Mouse (Mus musculus) adrenal gland, postnatal 14 days (tissue): ENCODE data around the gene Sdr42e1. TPM values are rescaled to one million over a fixed set of nuclear protein-coding genes. Genes with fewer than 3 reads are reported as not detected.

ENCODE experiments used
- DNase-seq: peaks from one replicate; pipeline ENCODE4 v3.0.0; 2021; ENCODE audit warnings: mixed read lengths
- long read RNA-seq, 2 experiments: library from polyadenylated mRNA; stranded (forward); transcript quantifications; one replicate each; pipeline ENCODE4 v2.0.0; 2021
- total RNA-seq: library from RNA; stranded (reverse); gene quantifications from 2 replicates; pipeline ENCODE4 v1.2.3, GENCODE M21; 2021

The Sdr42e1 gene
- 2.3 and 5.6 TPM in 2 replicates for total RNA-seq
- long read RNA-seq, experiment 1, partial matches to known transcripts: 0 of 3 reads
- long read RNA-seq, experiment 1, other reads (novel, unspliced or antisense): 0 of 3 reads
- long read RNA-seq, experiment 2, partial matches to known transcripts: 0 of 3 reads
- long read RNA-seq, experiment 2, other reads (novel, unspliced or antisense): 0 of 3 reads

DNA sequence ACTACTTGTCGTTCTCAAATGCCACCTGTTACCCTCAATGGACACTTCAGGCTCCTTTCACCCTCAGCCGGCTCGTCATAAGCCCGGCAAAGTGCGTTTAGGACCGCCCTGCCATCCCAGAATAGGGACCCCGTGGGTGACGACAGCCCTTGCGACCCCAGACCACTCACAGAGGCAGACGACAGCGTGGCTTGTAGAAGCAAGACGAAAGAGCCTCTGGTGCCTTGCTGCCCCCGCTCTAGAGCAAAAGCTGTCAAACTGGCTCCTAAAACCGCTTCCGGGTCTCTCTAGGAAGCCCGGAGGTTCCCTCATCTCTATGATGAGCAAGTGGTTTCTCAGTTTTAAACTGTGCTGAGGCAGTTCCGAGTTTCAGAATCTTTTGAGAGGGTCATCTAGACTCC is at the start of gene Sdr42e1:
Gene Sdr42e1, minus strand, starts transcription at position 260 of the 401 bp plus-strand sequence.
- DNase-seq: peak; percentile 74

DNA sequence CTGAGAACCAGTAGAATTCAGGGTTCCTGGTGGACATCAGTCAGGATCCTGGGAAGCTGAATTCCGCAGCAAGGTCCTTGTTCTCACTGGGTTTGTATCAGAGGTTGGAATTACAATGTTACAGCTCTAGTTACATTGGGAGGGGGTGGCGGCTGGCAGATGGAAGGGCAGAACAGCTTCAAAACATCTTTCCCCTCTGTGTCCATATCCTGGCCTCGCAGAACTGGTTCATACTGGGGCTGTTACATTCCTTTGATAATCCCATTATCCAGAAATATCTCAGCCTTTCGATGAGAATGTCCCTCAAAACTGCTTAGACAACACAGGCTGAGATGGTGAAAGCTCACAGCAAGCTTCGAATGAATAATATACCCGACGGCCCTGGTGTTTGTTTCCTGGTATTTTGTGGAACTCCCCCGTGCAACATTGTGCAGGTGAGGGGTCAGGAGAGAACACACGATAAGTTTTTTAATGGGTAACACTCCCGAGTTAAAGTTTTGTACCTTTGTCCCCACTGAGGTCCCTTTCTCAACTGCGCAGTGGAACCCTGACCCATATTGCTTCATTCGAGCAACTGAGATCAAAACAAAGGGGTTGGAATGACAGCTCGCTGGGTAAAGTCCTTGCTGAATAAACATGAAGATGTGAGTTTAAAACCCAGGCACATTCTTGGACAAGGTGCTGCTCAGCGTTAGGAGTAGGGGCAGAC is 44.8 kb upstream of the Sdr42e1 start:
- DNase-seq: no peak

DNA sequence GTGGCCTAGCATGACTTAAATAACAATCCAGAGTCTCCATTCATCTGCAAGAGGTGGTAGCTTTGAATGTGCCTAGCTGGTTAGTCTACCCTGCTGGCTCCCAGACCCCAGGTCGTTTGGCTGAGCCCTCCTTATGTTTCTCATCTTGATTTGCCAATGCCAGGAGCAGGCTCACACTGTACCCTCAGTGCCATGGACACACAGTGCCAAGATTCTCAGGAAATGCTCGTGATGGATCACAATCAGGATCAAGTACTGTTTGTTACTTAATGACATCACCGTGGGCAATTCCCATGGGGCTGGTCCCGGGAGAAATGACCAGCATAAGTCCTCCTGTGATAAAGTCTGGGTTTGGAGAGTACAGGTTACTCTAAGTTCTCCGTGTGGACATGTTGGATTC is 42.4 kb upstream of the Sdr42e1 start:
- no peak for DNase-seq

DNA sequence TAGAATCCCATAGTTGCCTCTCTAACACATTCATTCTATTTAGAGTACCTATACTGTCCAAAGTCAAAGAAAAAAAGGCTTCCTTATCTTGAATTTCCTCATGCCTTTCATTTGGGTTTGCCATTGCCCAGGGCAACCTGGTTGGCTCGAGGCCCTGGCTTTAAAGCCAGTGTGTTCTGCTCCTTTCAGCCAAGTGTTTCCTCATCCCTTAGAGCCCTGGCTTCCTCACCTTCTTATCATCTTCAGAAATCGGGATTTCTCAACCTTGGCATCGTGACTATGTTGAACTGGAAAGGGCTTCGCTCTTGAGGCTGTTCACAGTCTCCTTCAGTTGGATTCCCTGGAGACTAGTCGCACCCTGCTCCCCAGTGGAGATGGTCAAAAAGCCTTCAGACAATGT is 41.1 kb upstream of the Sdr42e1 start:
- peak; percentile 60 for DNase-seq

DNA sequence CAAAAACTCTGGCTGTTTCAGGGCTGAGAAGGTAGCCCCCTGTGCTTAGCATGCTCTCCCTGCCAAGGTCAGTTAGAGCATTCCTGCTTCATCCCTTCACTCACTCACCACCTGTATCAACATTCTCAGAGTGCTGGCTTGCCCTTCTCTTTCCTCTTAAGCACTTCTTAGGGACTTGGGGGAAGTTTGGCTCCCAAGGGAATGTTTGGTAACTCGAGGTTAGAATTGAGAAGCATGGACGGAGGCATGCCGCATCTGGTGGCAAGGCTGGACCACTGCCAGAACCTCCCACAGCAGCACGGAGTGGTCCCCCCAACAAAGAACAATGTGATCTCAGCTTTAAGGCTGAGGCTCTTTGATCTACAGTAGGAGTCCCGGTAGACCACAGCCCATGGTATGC is 38.7 kb upstream of the Sdr42e1 start:
- DNase-seq: no peak

DNA sequence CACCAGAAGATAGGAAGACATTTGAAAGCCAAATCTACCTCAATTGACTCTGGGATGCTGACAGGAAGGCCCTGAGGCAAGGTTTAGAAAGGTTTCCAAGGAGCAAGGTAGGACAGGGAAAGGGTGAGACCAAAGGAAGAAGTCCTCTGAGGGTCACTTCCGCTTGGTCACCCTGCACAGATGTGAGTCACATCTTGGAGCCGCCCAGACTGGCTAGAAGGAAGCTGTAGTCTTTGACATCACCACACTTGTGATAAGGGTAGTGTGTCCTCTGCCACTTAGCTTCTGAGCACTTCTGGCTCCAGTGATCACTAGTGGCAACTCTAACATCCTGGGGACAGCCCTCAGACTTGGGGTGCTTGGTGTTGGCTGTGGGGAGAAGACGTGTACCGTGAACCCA is 32.7 kb upstream of the Sdr42e1 start:
- DNase-seq: no peak

DNA sequence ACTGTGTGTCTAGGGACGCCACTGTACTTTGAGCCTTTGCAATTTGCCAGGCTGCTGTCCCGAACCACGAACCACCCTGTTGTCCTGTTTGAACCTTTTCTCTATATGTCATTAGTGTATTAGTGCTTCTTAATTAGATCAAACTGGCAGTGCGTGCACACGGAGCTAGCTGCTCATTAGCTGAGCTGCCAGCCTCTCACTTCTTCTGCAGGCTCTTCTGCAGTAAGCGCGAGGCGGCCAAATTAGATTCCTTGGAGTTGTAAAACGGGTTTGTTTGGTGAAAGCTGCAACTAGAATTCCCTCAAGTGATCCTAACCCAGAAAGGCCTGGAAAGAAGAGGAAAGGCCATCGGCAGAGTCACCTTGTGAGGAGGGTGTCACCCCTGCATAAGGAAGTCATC is 29.2 kb upstream of the Sdr42e1 start:
- DNase-seq: no peak

DNA sequence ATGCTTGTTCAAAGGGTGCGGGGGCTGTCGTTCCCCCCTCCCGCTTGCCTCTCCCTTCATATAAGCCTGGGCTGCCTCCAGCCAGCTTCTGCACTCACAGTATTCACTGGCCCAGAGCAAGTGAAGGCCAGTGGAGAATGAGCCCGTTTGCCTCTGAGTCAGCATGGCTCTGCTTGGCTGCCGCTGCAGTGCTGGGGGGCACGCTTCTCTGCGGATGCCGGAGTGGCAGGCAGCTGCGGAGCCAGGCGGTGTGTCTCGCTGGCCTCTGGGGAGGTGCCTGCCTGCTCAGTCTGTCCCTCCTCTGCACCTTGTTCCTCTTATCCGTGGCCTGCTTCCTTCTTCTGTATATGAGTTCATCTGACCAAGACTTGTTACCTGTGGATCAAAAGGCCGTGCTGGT is 28.4 kb upstream of the Sdr42e1 start, which contains the start of gene Hsd17b2:
Gene Hsd17b2, plus strand, starts transcription at position 46 of the 400 bp plus-strand sequence.
- no peak for DNase-seq

DNA sequence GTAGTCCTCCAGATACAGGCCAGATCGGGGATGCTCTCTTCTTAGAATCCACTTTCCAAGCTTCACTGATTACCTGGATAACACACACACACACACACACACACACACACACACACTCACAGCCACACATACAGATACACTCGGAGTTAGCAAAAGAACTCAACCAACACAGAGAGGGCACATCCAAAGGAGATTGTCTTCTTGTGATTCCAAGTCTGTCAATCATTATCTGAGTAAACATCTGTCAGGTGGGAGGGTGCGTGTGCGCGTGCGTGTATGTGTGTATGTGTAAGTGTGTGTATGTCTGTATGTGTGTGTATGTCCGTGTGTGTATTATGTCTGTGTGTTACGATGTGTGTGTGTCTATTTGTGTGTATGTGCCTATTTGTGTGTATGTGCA is 27.8 kb upstream of the Sdr42e1 start:
- DNase-seq: no peak

DNA sequence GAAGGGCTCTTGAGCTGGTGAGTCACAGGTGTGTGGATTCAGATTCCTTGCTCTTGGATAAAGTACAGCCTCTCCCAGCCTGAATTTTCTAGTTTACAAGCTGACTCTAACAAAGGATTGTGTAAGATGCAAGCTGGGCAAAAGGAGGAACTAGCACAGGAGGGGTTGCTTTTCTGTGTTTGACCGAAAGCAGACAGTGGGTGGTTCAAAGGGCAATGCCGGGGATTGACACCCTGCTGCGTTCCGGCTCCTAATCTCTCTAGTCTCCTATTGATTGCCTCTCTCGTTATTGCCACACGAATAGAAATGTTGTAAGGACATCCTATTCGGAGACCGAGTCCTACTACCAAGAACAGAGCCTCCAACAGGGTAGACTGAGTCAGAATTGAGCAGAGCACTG is 27.2 kb upstream of the Sdr42e1 start:
- no peak for DNase-seq

DNA sequence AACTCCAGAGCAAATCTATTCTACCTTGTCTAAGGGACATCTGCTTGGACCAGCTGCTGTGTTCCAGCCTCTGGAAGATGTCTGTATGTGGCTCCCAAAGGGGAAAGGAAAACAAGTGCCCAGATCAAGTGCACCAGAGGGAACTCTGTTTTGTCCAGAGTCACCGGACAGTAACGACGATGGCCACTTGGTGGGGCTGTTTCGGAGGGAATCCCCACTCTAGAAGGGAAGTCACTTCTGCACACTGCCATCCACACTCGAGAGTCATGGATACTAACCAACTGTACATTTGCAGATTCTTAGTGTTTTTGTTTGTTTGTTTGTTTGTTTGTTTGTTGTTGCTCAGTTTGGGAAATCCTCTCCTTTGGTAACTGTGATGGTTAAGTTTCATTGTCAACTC is 23.8 kb upstream of the Sdr42e1 start:
- DNase-seq: peak; percentile 55

DNA sequence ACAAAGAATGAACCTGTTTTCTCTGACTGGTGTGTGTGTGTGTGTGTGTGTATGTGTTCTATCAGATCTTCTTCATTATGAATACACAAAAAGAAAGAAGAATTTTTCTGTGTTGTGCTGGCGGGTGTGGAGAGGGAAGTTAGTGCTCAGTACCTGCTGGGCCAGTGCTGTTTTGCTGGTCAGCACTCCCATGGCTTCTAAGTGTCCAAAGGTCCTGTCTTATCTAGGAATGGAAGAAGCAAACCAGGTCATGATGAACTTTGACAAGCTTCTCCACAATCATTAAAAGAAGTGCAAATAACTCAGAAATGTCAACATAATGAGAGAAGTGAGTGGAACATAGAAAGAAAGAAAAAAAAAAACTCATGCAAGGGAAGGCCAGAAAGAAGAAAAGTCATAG is 22.1 kb upstream of the Sdr42e1 start:
- no peak for DNase-seq

DNA sequence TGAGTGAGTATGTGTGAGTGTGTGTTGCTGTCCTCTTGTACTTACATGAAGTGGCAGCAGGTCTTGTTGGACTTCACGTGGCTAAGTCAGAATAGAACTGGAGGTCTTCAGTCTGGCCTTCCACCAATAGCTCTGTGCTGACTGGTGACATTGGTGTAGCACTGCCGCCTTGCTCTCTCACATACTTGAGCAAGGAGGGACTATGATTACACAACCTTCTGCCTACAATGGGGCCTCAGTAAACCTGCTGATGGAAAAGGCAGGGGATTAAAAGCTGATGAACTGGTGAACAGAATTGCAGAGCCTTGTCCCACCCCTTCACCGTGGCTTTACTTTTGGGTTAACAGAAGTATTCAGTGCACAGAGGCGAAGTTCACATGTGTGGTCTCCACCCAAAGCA is 18.6 kb upstream of the Sdr42e1 start:
- no peak for DNase-seq

DNA sequence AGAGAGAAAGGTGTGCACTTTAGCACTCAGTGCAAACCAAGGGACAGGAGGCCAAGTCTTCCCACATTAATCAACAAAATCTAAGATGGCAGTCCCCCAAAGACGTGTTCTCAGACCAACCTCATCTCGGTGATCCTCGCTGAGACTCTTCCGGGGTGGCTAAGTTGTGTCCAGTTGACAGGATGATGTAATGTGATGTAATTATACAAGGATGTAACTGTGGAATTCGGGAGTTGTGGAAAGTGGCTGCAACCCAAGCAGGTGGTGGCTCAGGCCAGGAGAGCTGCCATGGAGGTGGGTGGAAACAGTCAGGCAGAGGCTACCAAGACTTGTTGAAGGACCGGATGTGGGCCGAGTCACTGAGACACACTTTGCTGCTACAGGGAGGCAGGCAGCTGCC is 14.4 kb upstream of the Sdr42e1 start:
- DNase-seq: no peak

DNA sequence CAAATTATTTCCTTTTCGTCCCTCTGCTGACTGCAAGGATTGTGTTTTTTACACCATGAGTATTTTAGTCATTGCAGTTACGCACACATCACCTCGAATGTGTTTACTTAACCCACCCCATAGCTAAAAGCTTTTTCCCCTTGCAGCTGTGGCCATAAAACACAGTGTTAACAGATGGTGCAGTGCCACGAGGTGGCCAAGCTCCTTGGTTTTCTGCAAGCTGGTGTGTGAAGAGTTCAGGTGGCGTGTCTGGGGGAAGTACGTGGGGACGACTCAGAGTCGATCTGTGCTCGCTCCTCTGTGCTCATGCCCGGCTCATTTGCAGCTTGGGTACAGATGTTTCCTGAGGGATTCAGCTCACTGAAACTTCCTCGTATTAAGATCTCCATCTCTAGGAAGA is 11.0 kb upstream of the Sdr42e1 start:
- DNase-seq: no peak

DNA sequence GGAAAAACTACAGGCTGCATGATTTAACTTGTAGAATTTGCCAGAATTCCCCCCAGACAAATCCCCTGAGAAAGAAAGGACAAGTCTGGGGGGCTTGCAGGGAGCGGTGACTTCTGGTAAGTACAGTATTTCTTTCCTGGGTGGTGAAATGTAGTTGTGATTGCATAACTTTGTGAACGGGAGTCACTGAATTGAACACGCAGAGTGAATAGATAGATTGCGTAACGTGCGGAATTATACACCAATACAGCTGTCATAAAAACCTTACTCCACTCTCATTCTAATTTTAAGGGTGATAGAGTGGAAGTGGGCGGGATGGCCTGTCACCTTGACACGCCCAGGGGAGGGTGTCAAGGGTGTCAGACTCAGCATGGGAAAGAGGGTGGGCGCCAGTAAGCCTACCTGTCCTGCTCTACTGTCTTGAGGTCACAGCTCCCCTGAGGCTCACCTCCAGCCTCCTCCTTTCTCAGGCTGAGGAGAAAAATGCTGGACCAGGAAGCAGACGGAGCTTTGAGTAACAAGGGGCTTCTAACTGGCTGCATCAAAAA is 10.5 kb upstream of the Sdr42e1 start:
- no peak for DNase-seq

DNA sequence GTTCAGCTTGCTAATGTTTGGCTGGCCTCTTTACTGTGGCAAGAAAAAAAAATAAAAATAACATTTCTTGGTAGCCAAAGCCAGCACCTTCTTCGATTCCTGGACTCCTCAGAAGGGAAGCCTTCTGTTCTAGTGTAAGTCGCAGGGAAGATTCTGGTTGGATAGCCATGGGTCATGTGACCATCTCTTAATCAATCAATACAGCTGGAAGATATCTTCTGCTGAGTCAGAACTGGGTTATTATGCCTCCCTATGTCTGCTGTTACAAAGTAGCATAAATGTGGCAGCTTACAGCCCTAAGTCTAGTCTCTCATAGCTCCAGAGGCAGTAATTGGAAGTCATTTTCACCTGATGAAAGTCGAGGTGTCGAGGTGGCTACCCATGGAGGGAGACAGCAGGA is 5.2 kb upstream of the Sdr42e1 start:
- no peak for DNase-seq

DNA sequence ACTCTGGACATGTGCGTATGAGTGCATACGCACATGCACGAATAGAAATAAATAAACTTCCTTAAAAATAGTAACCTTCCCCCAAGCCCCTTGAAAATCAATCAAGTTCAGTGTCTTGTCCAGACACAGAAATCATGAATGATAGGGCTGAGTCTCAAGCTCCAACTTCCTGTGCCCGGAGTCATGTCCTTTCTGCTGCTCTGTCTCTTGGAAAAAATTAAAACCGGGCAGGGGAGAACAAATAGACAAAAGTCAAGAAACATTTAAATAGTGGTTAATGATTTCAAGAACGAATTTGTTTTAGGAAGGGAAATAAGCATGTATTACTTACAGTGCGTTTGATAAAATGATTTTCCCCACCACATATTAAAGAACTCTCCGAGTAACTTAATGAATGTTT is 3.5 kb upstream of the Sdr42e1 start:
- DNase-seq: no peak

DNA sequence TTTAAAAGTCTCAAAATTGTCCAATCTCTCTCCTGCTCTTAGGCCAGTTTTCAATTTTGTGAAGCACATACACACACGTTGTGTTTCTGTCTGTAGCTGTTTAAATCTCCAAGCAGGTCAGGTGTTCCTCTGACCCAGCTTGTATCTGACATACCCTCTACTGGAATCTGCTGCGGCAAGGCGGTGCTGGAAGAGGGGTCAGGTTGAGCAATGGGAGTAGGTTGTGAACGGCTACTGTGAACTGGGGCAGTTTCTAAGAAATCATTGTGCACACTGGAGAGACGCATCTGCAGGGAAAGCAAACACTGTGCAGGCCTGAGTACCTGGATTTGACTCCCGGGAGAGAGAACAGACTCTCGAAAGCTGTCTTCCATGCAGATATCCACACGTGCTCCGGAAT is 3.0 kb upstream of the Sdr42e1 start:
- no peak for DNase-seq

DNA sequence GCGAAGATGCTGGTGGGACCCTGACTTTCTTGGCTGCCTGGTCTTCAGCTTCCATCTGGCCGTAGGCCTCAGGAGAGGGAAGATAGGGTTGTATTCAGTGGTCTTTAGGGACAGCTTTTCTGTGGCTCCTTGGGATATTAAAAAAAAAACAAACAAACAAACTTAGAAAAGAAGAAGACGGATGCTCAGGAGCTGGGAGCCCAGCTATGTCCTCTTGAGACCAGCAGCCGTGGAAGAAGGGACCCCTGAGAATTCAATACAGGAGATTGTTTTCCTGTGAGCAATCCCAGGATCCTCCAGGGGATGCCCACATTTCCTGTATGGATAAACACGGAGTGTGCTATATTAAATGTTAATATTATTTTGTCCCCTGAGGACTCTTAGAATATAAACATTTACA is 1.7 kb upstream of the Sdr42e1 start:
- DNase-seq: no peak

DNA sequence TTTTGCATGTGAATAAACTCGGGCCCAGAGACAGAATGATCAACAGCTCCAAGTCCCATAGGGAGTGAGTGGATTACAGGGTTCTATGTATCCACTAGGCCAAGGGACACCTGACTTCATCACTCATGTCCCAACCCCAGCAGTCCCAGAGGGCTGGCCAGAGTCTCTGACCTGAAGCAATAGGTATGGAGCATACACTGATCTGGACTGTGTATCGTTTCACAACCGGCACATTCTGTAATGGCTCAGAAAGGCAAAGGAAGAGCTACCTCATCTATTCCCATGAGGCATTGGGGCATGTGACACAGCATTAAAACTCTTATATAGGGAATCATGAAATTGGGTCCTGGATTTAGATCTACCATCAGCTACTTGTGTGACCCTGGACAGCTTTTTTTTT is 931 bp downstream of the Sdr42e1 start:
- no peak for DNase-seq

DNA sequence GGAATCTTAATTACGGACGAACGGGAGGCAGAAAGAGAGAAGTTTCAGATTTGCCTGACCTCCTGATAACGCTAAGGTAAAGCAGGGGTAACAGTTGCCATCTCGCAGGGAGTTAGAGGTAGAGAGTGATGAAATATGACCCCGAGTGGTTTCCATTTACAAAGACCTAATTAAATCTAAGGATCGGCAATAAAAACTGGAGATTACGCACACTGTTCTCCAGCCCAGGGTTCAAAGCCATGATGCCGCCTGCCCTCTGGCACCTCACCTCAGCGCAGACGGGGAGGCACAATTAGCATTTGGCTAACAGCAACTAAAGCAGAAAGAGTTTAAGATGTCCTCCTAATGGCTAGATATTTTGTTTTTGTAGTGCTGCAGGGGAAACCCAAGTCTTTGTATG is 3.0 kb downstream of the Sdr42e1 start:
- no peak for DNase-seq

DNA sequence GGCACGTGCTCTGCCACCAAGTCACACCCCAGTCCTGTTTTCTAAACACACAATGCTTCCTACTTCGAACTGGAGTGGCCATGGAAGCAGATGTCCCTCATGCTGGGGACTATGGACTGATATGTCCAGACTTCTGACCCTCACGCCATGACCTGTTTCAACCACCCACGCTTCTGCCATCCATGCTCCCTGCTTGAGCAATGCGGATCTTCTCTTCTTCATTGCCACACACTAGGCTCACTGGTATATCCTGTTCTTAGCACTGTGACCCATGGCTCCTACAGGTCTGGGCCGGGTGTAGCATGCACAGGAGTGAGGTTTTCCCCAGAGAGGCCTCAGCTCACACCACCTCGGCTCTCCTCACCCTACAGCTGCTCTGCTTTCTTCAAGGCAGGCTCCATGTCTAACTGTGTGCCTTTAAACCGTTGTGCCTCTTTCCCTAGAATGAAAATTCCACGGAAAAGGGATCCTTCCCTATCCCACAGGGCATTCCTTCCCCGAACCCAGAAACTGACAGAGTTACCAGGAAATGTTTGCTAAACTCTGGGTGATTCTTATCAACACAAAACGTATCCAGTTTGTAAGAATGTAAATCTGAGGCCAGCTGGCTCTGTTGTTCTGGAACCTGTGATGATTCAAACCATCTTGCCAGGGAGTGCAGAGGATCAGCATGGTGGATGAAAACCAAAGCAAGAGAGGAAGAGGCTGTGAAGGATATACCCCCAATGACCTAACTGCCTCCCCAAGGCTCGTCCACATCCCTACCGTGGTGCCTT is 6.0 kb downstream of the Sdr42e1 start:
- no peak for DNase-seq
